Mouse (Mus musculus) R1 (cell line): ENCODE measurements at regions not wholly inside any gene's neighbourhood (a gene's known extent, or its start where the extent isn't known, plus 50 kb on each side); places are given as distances from the start of the nearest gene placed in this dataset.

Experiments used
- DNase-seq: peaks from one replicate; pipeline ENCODE4 v3.0.0-alpha.2; 2018; ENCODE audit warnings: low read depth, low spot score

GRCm38 (mm10) chr7:36095258-36096130 lies 292.7 kb upstream of the Zfp507 start:
- no peak for DNase-seq

- no peak for DNase-seq
Observed at GRCm38 (mm10) chr7:36091132-36091531, 288.3 kb upstream of the Zfp507 start.

DNA sequence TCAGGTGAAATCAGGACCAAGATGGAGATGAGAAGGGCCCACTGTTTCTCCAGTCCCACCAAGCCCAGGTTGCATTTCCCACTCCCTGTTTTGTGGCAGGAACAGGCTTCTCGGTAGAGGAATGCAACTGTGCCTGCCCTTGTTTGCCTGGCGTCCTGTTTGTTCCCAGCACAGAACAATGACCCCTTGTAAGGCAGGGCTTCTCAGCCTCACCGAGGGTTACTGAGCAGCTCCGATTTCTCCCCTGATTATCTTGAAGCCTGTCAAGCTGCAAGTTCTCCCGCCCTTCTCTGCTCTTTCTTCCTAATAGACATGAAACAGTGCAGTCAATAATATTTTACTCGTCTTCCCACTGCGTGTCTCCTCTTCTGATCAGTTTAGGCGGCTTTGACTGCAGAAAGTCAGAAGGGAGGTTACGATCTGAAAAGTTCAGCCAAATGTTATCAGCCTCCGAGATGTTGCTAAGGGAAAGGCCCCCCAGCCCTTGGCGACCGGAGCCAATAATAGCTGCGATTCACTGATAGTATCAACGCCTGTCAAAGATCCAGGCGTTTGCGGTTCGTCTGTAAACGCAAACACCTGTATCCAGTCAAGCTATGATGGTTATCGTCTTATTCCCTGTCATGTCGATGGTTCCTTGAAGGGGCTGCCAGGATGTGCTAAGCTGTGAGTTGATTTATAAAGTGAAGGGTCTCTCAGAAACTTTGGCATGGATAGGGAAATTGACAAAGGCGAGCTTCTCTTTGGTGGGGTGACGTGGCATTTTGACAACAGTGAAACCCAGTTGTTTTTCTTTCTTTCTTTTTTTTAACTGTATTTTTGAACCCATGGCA lies 287.7 kb upstream of the Zfp507 start:
- DNase-seq: no peak

- DNase-seq: no peak
Observed at GRCm38 (mm10) chr7:36087598-36087997, 284.8 kb upstream of the Zfp507 start.

- DNase-seq: no peak
Observed at GRCm38 (mm10) chr7:36078666-36079065, 275.9 kb upstream of the Zfp507 start.

DNA sequence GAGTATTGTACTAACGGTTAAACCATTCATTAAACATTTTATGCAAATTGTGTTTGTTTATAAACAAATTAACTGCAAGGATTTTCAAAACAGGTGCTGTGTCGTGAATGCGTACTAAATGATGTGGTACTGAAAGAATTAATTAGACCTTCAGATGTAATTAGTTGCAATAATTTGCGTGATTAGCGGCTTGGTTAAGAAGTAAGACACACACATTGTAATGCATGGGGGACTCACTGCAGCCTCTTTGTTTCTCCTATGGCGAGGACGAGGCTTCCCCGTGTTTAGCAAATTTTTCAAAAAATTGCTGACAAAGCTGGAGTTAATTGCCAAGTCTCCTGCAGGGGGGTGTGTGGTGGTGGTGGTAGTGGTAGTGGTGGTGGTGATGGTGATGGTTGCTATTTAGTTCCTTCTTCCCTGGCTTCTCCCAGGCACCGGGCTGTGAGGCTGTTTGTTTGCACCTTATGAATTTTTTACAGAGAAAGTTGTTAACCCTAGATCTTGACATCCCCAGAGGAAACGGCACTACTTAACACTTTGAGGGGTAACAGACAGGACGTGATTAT lies 275.4 kb upstream of the Zfp507 start:
- DNase-seq: no peak

DNA sequence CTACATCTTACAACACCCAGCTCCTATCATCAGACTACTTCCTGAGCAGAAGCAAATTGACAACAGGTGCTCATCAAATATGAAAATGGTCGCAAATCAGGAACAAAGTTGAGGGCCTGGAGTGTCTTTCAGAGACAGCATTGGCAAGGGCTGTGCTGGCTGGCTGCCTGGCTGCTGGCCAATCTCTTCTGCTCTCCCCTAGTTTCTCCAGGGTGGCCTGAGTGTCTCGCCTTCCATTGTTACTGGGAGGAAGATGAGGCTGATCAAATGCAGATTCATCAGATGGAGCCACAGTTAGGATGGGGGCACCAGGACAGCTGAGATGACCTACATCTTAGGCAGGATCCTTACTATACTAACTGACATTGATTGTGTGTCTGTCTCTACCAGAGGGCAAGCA lies 274.5 kb upstream of the Zfp507 start:
- DNase-seq: no peak

GRCm38 (mm10) chr7:36076021-36076441 lies 273.2 kb upstream of the Zfp507 start:
- peak; percentile 23 for DNase-seq

- DNase-seq: no peak
Observed at GRCm38 (mm10) chr7:36071774-36072173, 269.0 kb upstream of the Zfp507 start.

- DNase-seq: no peak
Observed at GRCm38 (mm10) chr7:36066725-36067124, 263.9 kb upstream of the Zfp507 start.

GRCm38 (mm10) chr7:36061679-36062078 lies 258.9 kb upstream of the Zfp507 start:
- DNase-seq: no peak

DNA sequence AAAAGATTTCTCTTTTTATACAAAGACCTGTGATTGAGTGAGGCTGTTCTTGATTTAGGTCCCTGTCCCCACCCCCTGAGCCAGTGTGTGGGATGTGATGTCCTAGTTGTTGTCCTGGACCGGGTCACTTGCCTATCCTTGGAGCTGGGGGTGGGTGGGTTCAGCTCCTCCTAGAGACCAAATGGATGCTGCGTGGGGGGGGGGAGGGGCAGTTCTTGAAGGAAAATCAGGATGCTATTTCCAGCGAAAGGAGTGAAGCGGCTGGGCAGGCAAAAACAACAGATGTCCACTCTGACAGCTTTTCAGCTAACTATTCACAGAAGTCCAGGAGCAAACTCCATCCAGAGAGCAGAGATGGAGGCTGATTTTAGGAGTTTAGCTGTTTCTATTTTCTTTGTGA lies 257.6 kb upstream of the Zfp507 start:
- no peak for DNase-seq

GRCm38 (mm10) chr7:36046053-36046452 lies 243.2 kb upstream of the Zfp507 start:
- peak; percentile 44 for DNase-seq

GRCm38 (mm10) chr7:36031881-36032280 lies 229.1 kb upstream of the Zfp507 start:
- no peak for DNase-seq

DNA sequence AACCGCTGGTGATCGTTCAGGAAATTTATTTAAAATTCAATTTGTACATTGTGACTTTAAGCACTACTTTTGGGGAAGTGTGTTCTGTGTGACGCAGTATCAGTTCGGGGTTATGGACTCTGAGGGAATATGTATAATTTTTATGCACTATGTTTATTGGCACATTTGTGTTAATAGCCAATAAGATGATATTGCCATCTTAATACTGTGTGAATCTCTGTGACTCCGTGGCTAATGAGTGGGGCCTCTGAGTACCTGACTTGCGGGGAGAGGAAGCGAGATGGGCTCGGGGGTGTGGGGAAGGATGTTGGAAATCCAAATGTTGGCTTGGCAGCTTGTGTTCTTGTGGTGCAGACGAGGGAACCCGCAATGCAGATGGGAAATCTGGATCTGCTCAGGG lies 220.2 kb upstream of the Zfp507 start:
- no peak for DNase-seq

GRCm38 (mm10) chr7:36022489-36022888 lies 219.7 kb upstream of the Zfp507 start:
- DNase-seq: no peak

DNA sequence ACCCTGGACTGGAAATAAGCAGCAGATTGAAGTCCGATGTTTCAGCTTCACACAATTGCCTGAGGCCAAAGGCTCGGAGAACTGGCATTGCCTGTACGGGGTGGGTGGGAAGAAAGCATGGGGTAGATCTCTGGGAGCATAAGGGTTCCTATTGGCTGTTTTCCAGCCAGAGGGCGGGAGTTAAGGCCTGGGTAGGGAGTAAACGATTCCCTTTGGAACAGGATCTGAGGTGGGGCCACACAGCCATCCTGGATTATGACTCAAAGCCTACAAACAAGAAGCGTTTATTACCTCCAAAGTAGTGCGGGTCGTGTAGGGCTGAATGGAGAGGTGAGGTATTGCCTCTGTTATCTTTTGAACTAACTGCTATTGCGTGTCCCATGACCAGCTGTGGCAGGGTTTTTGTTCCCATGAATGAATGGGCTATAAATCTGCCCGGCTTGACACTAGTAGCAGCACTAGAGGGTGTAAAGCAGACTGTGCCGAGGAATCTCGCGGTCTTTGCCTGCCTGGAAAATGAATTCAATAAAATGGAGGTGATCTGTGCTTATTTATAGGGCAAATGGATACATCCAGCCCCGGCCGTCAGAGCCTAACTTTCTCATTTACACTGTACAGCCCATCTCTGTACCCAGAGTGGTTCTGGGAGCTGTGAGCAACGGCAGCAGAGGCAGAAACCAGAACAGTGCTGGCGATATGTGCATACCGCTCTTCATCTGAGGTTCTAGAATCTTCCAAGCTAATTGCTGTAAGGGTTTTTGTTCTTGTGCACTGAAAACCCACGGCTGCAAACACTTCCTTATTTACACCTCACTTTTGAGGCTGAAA lies 214.3 kb upstream of the Zfp507 start:
- DNase-seq: peak; percentile 55

- DNase-seq: no peak
Observed at GRCm38 (mm10) chr7:35996609-35997008, 193.8 kb upstream of the Zfp507 start.

GRCm38 (mm10) chr7:35992511-35992910 lies 189.7 kb upstream of the Zfp507 start:
- no peak for DNase-seq

- DNase-seq: no peak
Observed at GRCm38 (mm10) chr7:35991141-35991540, 188.3 kb upstream of the Zfp507 start.

GRCm38 (mm10) chr7:35989456-35989855 lies 186.7 kb upstream of the Zfp507 start:
- DNase-seq: no peak
